Mouse (Mus musculus): ENCODE results near the gene Plce1. TPM values are rescaled to one million over a fixed set of nuclear protein-coding genes. Genes with fewer than 3 reads are reported as not detected.

Gene Plce1
- polyA plus RNA-seq, 1 experiment = not detected

DNA sequence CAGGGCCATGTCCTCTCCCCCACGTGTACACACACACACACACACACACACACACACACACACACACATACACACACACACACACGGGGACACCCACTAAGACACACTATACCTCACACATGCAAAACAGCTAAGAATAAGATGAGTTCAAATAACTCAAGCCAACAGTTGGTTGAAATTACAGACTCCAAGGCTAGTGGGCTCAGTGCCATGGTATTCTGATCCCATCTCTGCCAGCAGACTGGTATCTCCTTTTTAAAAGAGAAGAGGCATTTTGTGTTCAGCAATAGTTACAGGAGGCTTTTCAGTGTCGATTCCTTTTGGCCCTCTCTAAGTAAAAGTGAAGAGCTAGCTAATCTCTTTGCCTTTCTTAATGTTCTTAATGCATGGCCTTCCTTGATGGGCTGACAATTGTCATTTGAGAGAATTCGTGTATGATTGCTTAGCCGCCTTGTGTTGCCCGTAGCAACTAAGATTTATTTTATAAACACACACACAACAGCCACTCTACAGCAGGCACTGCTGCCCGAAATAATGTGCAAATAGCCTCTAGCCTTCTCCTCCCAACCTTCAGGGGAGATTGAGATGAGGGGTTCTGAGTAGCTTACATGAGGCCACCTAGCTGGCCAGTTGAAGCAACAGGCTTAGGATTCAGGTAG is 111.8 kb downstream of the Plce1 start:
- Histone ChIP-seq H3K4me3 (ENCODE audit: insufficient read depth, low read depth, low read length) (no peak overlapping the region), H3K4me1 (ENCODE audit: control insufficient read depth, insufficient read depth, low read length) (peaks cover 13% of the 10 kb centered on the region; the same call in 1 of the 2 replicates), H3K27ac (ENCODE audit: insufficient read depth, low read depth, low read length) (no peak overlapping the region)
- no peak for TF ChIP-seq POLR2A (IDR thresholded peaks at IDR 0.05; ENCODE audit: insufficient read depth, low read depth, low read length)
- TF ChIP-seq CTCF (IDR thresholded peaks at IDR 0.05; ENCODE audit: insufficient read depth, low read depth, low read length) = no peak
- 61% methylated on average over 7 of the region's 7 CpGs for WGBS

GRCm38 (mm10) chr19:38593225-38593897 is 112.5 kb downstream of the Plce1 start:
- no peak overlapping the region for H3K27ac ChIP-seq (ENCODE audit: insufficient read depth, low read depth, low read length)
- TF ChIP-seq POLR2A (IDR thresholded peaks at IDR 0.05; ENCODE audit: insufficient read depth, low read depth, low read length) = no peak
- no peak for TF ChIP-seq CTCF (IDR thresholded peaks at IDR 0.05; ENCODE audit: insufficient read depth, low read depth, low read length)
- peaks cover 12% of the 10 kb centered on the region; the same call in 1 of the 2 replicates for H3K4me1 ChIP-seq (ENCODE audit: control insufficient read depth, insufficient read depth, low read length)
- H3K4me3 ChIP-seq (ENCODE audit: insufficient read depth, low read depth, low read length) = no peak overlapping the region
- WGBS = 85% methylated on average over 12 of the region's 12 CpGs

DNA sequence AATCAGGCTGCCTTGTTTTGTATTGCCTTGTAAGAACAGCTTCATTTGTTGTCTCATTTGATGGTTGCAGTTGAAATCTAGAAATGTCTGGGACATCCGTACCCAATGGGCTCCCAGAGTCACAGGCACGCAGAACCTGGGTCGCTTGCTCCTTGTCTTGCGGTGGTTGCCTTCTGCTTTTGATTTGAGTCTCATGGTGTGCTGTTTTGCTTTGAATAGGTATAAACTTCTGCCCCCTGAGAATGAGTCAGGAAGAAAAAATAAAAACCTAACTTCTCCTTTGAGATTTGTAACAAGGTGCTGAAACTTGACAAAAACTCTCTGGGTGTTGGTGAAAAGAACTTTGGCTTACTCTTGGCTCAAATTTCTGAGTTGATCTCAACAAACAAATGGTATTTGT is 115.2 kb downstream of the Plce1 start:
- Histone ChIP-seq H3K4me3 (ENCODE audit: insufficient read depth, low read depth, low read length) (no peak overlapping the region), H3K4me1 (ENCODE audit: control insufficient read depth, insufficient read depth, low read length) (peaks cover 7% of the 10 kb centered on the region; the same call in 1 of the 2 replicates), H3K27ac (ENCODE audit: insufficient read depth, low read depth, low read length) (no peak overlapping the region)
- WGBS = 79% methylated on average over 4 of the region's 4 CpGs
- no peak for TF ChIP-seq POLR2A (IDR thresholded peaks at IDR 0.05; ENCODE audit: insufficient read depth, low read depth, low read length)

DNA sequence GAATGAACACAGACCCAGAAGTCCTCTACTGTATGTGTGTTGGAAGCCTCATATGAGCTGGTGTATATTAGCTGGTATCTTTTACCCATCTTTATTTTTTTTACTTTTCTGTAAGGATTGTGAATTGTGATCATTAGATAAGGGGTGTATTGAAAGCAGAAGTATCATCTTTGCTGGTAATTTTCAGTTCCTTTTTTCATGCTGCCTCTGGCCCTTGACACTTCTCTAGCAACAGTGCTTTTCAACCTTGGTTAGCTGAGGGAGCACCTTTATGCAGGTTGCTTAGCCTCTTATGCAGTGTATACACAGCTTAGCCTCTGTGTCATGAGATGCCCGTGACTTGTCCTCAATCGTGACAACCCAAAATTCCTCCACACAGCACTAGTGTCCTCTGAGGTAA is 116.5 kb downstream of the Plce1 start:
- Histone ChIP-seq H3K4me3 (ENCODE audit: insufficient read depth, low read depth, low read length) (no peak overlapping the region), H3K4me1 (ENCODE audit: control insufficient read depth, insufficient read depth, low read length) (no peaks in the 10 kb centered on the region), H3K27ac (ENCODE audit: insufficient read depth, low read depth, low read length) (no peak overlapping the region)
- 92% methylated on average over 2 of the region's 2 CpGs for WGBS
- TF ChIP-seq CTCF (IDR thresholded peaks at IDR 0.05; ENCODE audit: insufficient read depth, low read depth, low read length) (no peak), POLR2A (IDR thresholded peaks at IDR 0.05; ENCODE audit: insufficient read depth, low read depth, low read length) (no peak)

DNA sequence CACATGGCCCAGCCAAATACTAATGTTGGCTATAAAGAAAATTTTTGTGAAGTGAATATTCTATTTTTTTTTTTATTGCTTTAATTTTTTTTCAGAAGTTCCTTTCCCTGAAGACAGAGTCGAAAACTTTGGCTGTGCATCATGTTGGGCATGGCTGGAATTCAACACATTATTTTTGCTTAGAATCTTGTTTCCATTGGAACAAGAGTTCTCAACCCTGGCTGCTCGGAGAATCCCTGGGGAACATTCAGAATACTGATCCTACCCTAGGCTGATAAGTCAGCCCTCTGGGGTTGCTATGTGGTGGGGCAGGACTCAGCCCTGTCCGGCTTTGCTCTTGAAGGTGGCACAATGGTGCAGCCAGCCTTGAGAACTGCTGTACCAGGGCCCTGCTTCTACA is 118.1 kb downstream of the Plce1 start:
- peaks cover 5% of the 10 kb centered on the region; the same call in 1 of the 2 replicates for H3K4me1 ChIP-seq (ENCODE audit: control insufficient read depth, insufficient read depth, low read length)
- no peak for TF ChIP-seq CTCF (IDR thresholded peaks at IDR 0.05; ENCODE audit: insufficient read depth, low read depth, low read length)
- TF ChIP-seq POLR2A (IDR thresholded peaks at IDR 0.05; ENCODE audit: insufficient read depth, low read depth, low read length) = no peak
- H3K4me3 ChIP-seq (ENCODE audit: insufficient read depth, low read depth, low read length) = no peak overlapping the region
- 79% methylated on average over 3 of the region's 3 CpGs for WGBS
- H3K27ac ChIP-seq (ENCODE audit: insufficient read depth, low read depth, low read length) = no peak overlapping the region

DNA sequence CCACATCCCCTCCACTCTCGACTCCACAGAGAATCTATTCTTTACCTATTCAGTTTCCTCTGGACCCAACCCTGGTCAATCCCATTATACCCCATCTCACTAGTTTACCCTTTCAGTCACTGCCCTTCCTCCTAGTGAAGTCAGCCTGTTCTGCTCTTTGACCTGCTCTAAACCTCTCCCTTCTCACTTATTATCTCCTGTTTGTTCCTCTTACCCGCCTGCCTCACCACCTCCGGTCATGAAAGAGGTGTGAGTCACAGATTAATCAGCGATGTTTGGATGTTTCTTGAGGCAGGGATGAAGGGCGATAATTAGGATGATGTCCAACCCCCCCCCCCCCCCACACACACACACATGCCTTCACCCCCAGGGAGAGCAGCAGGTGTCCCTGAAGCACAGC is 120.2 kb downstream of the Plce1 start:
- no peak overlapping the region for H3K27ac ChIP-seq (ENCODE audit: insufficient read depth, low read depth, low read length)
- peaks cover 5% of the 10 kb centered on the region; the same call in 1 of the 2 replicates for H3K4me1 ChIP-seq (ENCODE audit: control insufficient read depth, insufficient read depth, low read length)
- H3K4me3 ChIP-seq (ENCODE audit: insufficient read depth, low read depth, low read length) = no peak overlapping the region
- TF ChIP-seq POLR2A (IDR thresholded peaks at IDR 0.05; ENCODE audit: insufficient read depth, low read depth, low read length) (no peak), CTCF (IDR thresholded peaks at IDR 0.05; ENCODE audit: insufficient read depth, low read depth, low read length) (no peak)
- WGBS = 39% methylated on average over 5 of the region's 5 CpGs

- Histone ChIP-seq H3K4me3 (ENCODE audit: insufficient read depth, low read depth, low read length) (no peak overlapping the region), H3K4me1 (ENCODE audit: control insufficient read depth, insufficient read depth, low read length) (peaks cover 5% of the 10 kb centered on the region; the same call in 1 of the 2 replicates), H3K27ac (ENCODE audit: insufficient read depth, low read depth, low read length) (peak overlapping the region; percentile 25; the same call in 1 of the 2 replicates)
- TF ChIP-seq CTCF (IDR thresholded peaks at IDR 0.05; ENCODE audit: insufficient read depth, low read depth, low read length) (no peak), POLR2A (IDR thresholded peaks at IDR 0.05; ENCODE audit: insufficient read depth, low read depth, low read length) (no peak)
- 31% methylated on average over 9 of the region's 9 CpGs for WGBS
These were observed 121.9 kb downstream of the Plce1 start for GRCm38 (mm10) chr19:38602811-38603210.

DNA sequence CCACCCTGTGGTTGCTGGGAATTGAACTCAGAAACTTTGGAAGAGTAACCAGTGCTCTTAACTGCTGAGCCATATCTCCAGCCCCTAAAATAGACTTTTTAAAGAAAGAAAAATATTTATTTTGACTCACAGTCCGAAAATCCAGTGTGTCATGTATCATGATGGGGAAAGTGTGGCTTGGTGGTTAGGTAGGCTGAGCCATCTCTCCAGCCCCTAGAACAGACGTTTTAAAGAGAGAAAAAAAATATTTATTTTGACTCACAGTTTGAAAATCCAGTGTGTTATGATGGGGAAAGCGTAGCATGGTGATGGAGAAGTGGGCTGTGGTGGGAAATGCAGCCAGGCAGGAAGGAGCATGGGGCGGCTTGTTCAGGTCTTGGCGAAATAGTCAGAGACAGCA is 126.3 kb downstream of the Plce1 start:
- 94% methylated on average over 5 of the region's 5 CpGs for WGBS
- Histone ChIP-seq H3K27ac (ENCODE audit: insufficient read depth, low read depth, low read length) (no peak overlapping the region), H3K4me1 (ENCODE audit: control insufficient read depth, insufficient read depth, low read length) (peaks cover 7% of the 10 kb centered on the region; the same call in 1 of the 2 replicates), H3K4me3 (ENCODE audit: insufficient read depth, low read depth, low read length) (no peak overlapping the region)
- TF ChIP-seq POLR2A (IDR thresholded peaks at IDR 0.05; ENCODE audit: insufficient read depth, low read depth, low read length) (no peak), CTCF (IDR thresholded peaks at IDR 0.05; ENCODE audit: insufficient read depth, low read depth, low read length) (no peak)

GRCm38 (mm10) chr19:38608951-38609654 is 128.2 kb downstream of the Plce1 start:
- Histone ChIP-seq H3K4me1 (ENCODE audit: control insufficient read depth, insufficient read depth, low read length) (0 out of 2 replicates have a peak, but pooled peaks cover 3% of the 10 kb centered on the region), H3K27ac (ENCODE audit: insufficient read depth, low read depth, low read length) (no peak overlapping the region), H3K4me3 (ENCODE audit: insufficient read depth, low read depth, low read length) (no peak overlapping the region)
- WGBS = 75% methylated on average over 8 of the region's 8 CpGs
- no peak for TF ChIP-seq CTCF (IDR thresholded peaks at IDR 0.05; ENCODE audit: insufficient read depth, low read depth, low read length)
- no peak for TF ChIP-seq POLR2A (IDR thresholded peaks at IDR 0.05; ENCODE audit: insufficient read depth, low read depth, low read length)

Measured in olfactory bulb, adult 2 months (tissue).